Mouse (Mus musculus): Measurements from ENCODE around the gene Uba2. TPM values are rescaled to one million over a fixed set of nuclear protein-coding genes. Genes with fewer than 3 reads are reported as not detected.

The Uba2 gene
- polyA plus RNA-seq (2015; fragmentation: Nextera tagmentation; extraction: Ambion mirVana), result 67.6 and 71.9 TPM in 2 replicates

DNA sequence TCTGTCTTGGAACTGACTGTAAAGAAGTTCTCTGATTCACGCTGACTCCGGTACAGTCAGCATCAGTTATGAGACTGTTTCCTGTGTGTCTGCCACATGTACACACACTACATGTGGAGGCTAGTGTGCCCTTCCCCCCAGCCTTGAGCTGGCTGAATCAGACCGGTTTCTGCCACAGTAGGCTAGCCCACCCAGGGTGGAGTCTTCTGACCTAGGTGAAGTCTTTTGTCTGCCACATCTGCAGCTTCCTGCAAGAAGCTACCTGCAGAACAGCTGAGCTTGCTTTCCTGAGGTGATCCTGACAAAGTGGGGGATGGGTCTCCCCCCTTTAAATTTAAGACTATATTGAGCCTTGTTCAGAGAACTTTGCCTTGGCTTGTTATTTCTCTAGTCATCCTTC is at the start of gene Uba2:
Uba2 (minus strand) TSS at position 146 of the 400 bp plus-strand sequence.

DNA sequence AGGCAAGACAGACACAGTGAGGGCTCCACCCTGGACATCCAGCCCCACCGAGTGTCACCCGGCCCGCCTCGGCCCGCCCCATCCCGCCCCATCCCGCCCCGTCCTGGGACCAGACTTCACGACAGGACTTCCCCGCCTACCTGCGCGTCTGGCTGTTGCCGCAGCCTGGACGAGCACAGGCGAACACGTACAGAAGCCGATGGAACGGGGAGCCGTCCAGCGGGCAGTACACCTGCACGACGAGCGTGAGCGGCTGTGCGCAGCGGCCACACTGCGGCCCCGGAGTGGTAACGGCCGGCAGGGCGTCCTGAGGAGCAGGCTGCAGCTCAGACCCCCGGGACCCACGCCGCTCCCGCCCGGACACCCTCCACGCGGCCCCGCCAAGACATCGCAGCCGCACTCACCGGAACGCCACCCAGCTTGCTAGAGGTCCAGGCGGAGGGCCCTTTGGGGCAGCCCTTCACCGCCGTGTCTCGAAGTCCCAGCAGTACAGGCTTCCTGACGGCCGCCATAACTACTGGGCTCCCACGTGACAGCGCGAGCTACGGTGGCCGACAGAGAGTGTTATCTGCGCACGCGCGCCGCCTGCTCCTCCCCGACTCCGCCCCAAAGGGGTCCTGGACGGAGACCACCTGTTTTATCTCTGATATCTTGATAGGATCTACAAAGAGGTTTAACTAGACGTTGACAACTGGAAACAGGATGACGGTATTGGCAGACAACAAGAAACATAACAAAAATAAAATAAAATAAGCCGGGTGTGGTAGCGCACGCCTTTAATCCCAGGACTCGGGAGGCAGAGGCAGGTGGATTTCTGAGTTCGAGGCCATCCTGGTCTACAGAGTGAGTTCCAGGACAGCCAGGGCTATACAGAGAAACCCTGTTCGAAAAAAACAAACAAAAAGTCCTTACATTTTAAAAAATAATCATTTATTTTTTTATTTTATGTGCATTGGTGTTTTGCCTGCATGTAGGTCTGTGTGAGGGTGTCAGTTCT is 27.0 kb upstream of the Uba2 start, which contains the start of gene Pdcd2l:
Pdcd2l (minus strand) TSS at position 530 of the 997 bp plus-strand sequence.

DNA sequence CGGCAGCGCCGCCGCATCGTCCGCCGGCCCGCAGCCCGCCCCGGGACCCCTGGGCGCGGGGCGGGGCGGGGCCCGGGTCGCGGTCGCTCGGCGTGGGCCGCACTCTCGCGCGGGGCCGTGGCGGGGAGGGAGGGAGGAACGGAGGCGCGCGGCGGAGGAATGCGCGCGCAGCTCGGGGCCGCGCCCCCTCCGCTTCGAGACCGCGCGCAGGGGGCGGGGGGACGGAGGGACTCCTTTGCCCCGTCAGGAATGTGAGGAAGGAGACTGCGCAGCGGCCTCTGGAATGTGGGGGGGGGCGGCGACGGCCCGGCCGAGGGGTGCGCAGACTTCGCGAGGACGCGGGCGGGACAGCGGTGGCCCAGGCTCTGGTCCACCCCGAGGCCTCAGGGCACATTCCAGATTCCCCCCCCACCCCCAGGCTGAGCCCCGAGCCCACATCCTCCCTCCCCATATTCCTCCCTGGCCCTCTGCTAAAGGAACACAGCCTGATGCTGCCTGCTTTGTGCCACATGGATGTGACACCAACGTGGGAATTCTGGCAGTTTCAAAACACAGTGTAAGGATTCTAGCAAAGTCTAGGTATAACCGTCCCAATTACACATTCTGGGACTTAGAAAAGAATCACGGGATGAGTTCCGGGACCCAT is 36.2 kb downstream of the Uba2 start, which contains the start of gene Wtip:
Wtip (minus strand) TSS at position 152 of the 646 bp plus-strand sequence.

DNA sequence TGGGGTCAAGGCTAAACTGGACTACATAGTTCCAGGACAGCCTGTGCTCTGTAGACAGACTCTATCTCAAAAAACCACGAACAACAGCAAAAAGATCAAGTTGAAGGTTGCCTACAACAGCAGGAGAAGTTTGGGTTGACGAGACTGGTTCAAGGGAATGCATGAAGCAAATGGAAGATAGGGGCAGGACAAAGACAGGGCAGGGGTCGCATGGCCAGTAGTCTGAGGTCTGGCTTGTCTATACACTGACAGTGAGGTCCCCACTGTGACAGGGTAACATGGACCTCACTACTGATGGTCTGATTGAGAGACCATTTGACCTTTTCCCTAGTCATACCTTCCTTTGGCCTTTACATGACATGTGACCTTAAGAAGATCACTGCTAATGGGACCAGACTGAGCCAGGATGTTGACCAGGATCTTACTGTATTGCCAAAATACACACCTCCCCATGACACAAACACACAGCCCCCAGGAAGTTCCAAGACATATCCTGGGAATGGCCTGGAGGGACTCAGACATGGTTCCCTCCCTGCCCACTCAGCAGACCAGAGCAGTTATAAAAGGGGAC is 74.4 kb downstream of the Uba2 start, which contains the start of gene Scgb1b30:
Scgb1b30 (plus strand) TSS at position 521 of the 571 bp plus-strand sequence.

Other genes starting within 250 kb of the Uba2 start
- not detected in 2 replicates for gene Scgb2b26, start 224.6 kb downstream of the Uba2 start, polyA plus RNA-seq (2015; fragmentation: Nextera tagmentation; extraction: Ambion mirVana)
- gene Scgb2b27, start 155.7 kb downstream of the Uba2 start, polyA plus RNA-seq (2015; fragmentation: Nextera tagmentation; extraction: Ambion mirVana), result not detected in 2 replicates
- gene Scgb1b27, start 148.1 kb downstream of the Uba2 start, polyA plus RNA-seq (2015; fragmentation: Nextera tagmentation; extraction: Ambion mirVana), result not detected in 2 replicates
- gene Scgb1b30, start 74.2 kb downstream of the Uba2 start, polyA plus RNA-seq (2015; fragmentation: Nextera tagmentation; extraction: Ambion mirVana), result not detected in 2 replicates
- gene Wtip, start 36.3 kb downstream of the Uba2 start, polyA plus RNA-seq (2015; fragmentation: Nextera tagmentation; extraction: Ambion mirVana), result 2.7 and 4.0 TPM in 2 replicates
- gene Pdcd2l, start 27.1 kb upstream of the Uba2 start, polyA plus RNA-seq (2015; fragmentation: Nextera tagmentation; extraction: Ambion mirVana), result 44.7 and 48.3 TPM in 2 replicates
- gene Gpi1, start 60.7 kb upstream of the Uba2 start, polyA plus RNA-seq (2015; fragmentation: Nextera tagmentation; extraction: Ambion mirVana), result 646 and 684 TPM in 2 replicates
- gene Gm6096, start 81.4 kb upstream of the Uba2 start, polyA plus RNA-seq (2015; fragmentation: Nextera tagmentation; extraction: Ambion mirVana), result not detected in 2 replicates
- gene 4931406P16Rik, start 144.0 kb upstream of the Uba2 start, polyA plus RNA-seq (2015; fragmentation: Nextera tagmentation; extraction: Ambion mirVana), result 24.7 and 25.5 TPM in 2 replicates
- 53.4 and 54.9 TPM in 2 replicates for gene Lsm14a, start 223.7 kb upstream of the Uba2 start, polyA plus RNA-seq (2015; fragmentation: Nextera tagmentation; extraction: Ambion mirVana)

All from skeletal muscle tissue, postnatal 0 days (tissue).